Mouse (Mus musculus): ENCODE results near the gene Zfp575. TPM values are rescaled to one million over a fixed set of nuclear protein-coding genes. Genes with fewer than 3 reads are reported as not detected.

The Zfp575 gene
- polyA plus RNA-seq (2014; fragmentation: Illumina TruSeq; extraction: RNeasy Lipid Tissue Mini Kit (QIAGEN cat#74804); ENCODE audit: low read depth, low replicate concordance), result not detected

GRCm38 (mm10) chr7:24587330-24588105 is at the start of gene Zfp575, which contains the start of gene Ethe1:
Gene Zfp575, minus strand, starts transcription at chr7:24587641.
Gene Ethe1, plus strand, starts transcription at chr7:24587543.

GRCm38 (mm10) chr7:24636264-24636663 is 48.8 kb upstream of the Zfp575 start, which contains the start of gene Lypd3:
Gene Lypd3, plus strand, starts transcription at chr7:24636550.

GRCm38 (mm10) chr7:24610144-24610878 is 22.9 kb upstream of the Zfp575 start, which contains the start of gene Phldb3:
Gene Phldb3, plus strand, starts transcription at chr7:24610763.

GRCm38 (mm10) chr7:24546068-24546614 is 41.3 kb downstream of the Zfp575 start, which contains the start of the genes Pinlyp and Xrcc1:
Gene Pinlyp, minus strand, starts transcription at chr7:24546118.
Gene Xrcc1, plus strand, starts transcription at chr7:24546289.

Other genes with a start within 250 kb of the Zfp575 start
- gene Lypd5, start 238.4 kb downstream of the Zfp575 start, polyA plus RNA-seq (2014; fragmentation: Illumina TruSeq; extraction: RNeasy Lipid Tissue Mini Kit (QIAGEN cat#74804); ENCODE audit: low read depth, low replicate concordance), result not detected
- gene Kcnn4, start 217.4 kb downstream of the Zfp575 start, polyA plus RNA-seq (2014; fragmentation: Illumina TruSeq; extraction: RNeasy Lipid Tissue Mini Kit (QIAGEN cat#74804); ENCODE audit: low read depth, low replicate concordance), result not detected
- gene Smg9, start 188.0 kb downstream of the Zfp575 start, polyA plus RNA-seq (2014; fragmentation: Illumina TruSeq; extraction: RNeasy Lipid Tissue Mini Kit (QIAGEN cat#74804); ENCODE audit: low read depth, low replicate concordance), result 0.21 TPM
- gene Irgc1, start 135.3 kb downstream of the Zfp575 start, polyA plus RNA-seq (2014; fragmentation: Illumina TruSeq; extraction: RNeasy Lipid Tissue Mini Kit (QIAGEN cat#74804); ENCODE audit: low read depth, low replicate concordance), result not detected
- gene Plaur, start 125.2 kb downstream of the Zfp575 start, polyA plus RNA-seq (2014; fragmentation: Illumina TruSeq; extraction: RNeasy Lipid Tissue Mini Kit (QIAGEN cat#74804); ENCODE audit: low read depth, low replicate concordance), result not detected
- gene Cadm4, start 105.6 kb downstream of the Zfp575 start, polyA plus RNA-seq (2014; fragmentation: Illumina TruSeq; extraction: RNeasy Lipid Tissue Mini Kit (QIAGEN cat#74804); ENCODE audit: low read depth, low replicate concordance), result 0.34 TPM
- not detected for gene Zfp428, start 80.6 kb downstream of the Zfp575 start, polyA plus RNA-seq (2014; fragmentation: Illumina TruSeq; extraction: RNeasy Lipid Tissue Mini Kit (QIAGEN cat#74804); ENCODE audit: low read depth, low replicate concordance)
- gene AC161166.1, start 75.2 kb downstream of the Zfp575 start, polyA plus RNA-seq (2014; fragmentation: Illumina TruSeq; extraction: RNeasy Lipid Tissue Mini Kit (QIAGEN cat#74804); ENCODE audit: low read depth, low replicate concordance), result not detected
- gene Irgq, start 57.0 kb downstream of the Zfp575 start, polyA plus RNA-seq (2014; fragmentation: Illumina TruSeq; extraction: RNeasy Lipid Tissue Mini Kit (QIAGEN cat#74804); ENCODE audit: low read depth, low replicate concordance), result 3.8 TPM
- not detected for gene Pinlyp, start 41.5 kb downstream of the Zfp575 start, polyA plus RNA-seq (2014; fragmentation: Illumina TruSeq; extraction: RNeasy Lipid Tissue Mini Kit (QIAGEN cat#74804); ENCODE audit: low read depth, low replicate concordance)
- gene Xrcc1, start 41.4 kb downstream of the Zfp575 start, polyA plus RNA-seq (2014; fragmentation: Illumina TruSeq; extraction: RNeasy Lipid Tissue Mini Kit (QIAGEN cat#74804); ENCODE audit: low read depth, low replicate concordance), result 0.74 TPM
- 11.2 TPM for gene Ethe1, start 98 bp downstream of the Zfp575 start, polyA plus RNA-seq (2014; fragmentation: Illumina TruSeq; extraction: RNeasy Lipid Tissue Mini Kit (QIAGEN cat#74804); ENCODE audit: low read depth, low replicate concordance)
- gene Phldb3, start 23.1 kb upstream of the Zfp575 start, polyA plus RNA-seq (2014; fragmentation: Illumina TruSeq; extraction: RNeasy Lipid Tissue Mini Kit (QIAGEN cat#74804); ENCODE audit: low read depth, low replicate concordance), result 0.29 TPM
- gene Lypd3, start 48.9 kb upstream of the Zfp575 start, polyA plus RNA-seq (2014; fragmentation: Illumina TruSeq; extraction: RNeasy Lipid Tissue Mini Kit (QIAGEN cat#74804); ENCODE audit: low read depth, low replicate concordance), result not detected
- gene Tex101, start 89.0 kb upstream of the Zfp575 start, polyA plus RNA-seq (2014; fragmentation: Illumina TruSeq; extraction: RNeasy Lipid Tissue Mini Kit (QIAGEN cat#74804); ENCODE audit: low read depth, low replicate concordance), result not detected
- not detected for gene BC049730, start 121.6 kb upstream of the Zfp575 start, polyA plus RNA-seq (2014; fragmentation: Illumina TruSeq; extraction: RNeasy Lipid Tissue Mini Kit (QIAGEN cat#74804); ENCODE audit: low read depth, low replicate concordance)
- not detected for gene Gm4763, start 139.3 kb upstream of the Zfp575 start, polyA plus RNA-seq (2014; fragmentation: Illumina TruSeq; extraction: RNeasy Lipid Tissue Mini Kit (QIAGEN cat#74804); ENCODE audit: low read depth, low replicate concordance)
- gene Cd177, start 172.7 kb upstream of the Zfp575 start, polyA plus RNA-seq (2014; fragmentation: Illumina TruSeq; extraction: RNeasy Lipid Tissue Mini Kit (QIAGEN cat#74804); ENCODE audit: low read depth, low replicate concordance), result not detected
- gene Ceacam10, start 189.6 kb upstream of the Zfp575 start, polyA plus RNA-seq (2014; fragmentation: Illumina TruSeq; extraction: RNeasy Lipid Tissue Mini Kit (QIAGEN cat#74804); ENCODE audit: low read depth, low replicate concordance), result not detected